Mouse (Mus musculus): ENCODE results near the gene Dupd1. TPM values are rescaled to one million over a fixed set of nuclear protein-coding genes. Genes with fewer than 3 reads are reported as not detected.

Dupd1 gene
- polyA plus RNA-seq, 1 experiment from 2014 or later, result 0.97 TPM

GRCm38 (mm10) chr14:21719646-21720383 lies 5.4 kb upstream of the Dupd1 start:
- ATAC-seq (ENCODE audit: low FRiP score, low read depth), result peak; percentile 40; the same call in 1 of the 2 replicates
- H3K9ac ChIP-seq, result peak overlapping the region; percentile 5; the same call in 1 of the 2 replicates
- H3K36me3 ChIP-seq, result no peaks in the 10 kb centered on the region
- 20% methylated on average over 17 of the region's 17 CpGs for WGBS
- H3K4me2 ChIP-seq (replicated peaks), result peak overlapping the region; percentile 23; the same call in 1 of the 2 replicates
- H3K9me3 ChIP-seq, result peaks cover 6% of the 10 kb centered on the region
- H3K27me3 ChIP-seq, result no peaks in the 10 kb centered on the region
- H3K4me3 ChIP-seq, result no peak overlapping the region
- peak overlapping the region; percentile 69 for H3K27ac ChIP-seq
- peaks cover 28% of the 10 kb centered on the region for H3K4me1 ChIP-seq

- Histone ChIP-seq H3K36me3 (no peaks in the 10 kb centered on the region), H3K27ac (peak overlapping the region; percentile 78; the same call in 1 of the 2 replicates), H3K9me3 (no peaks in the 10 kb centered on the region), H3K4me1 (peaks cover 41% of the 10 kb centered on the region), H3K4me2 (replicated peaks) (no peak overlapping the region), H3K4me3 (no peak overlapping the region), H3K27me3 (no peaks in the 10 kb centered on the region), H3K9ac (no peak overlapping the region; the same call in 1 of the 2 replicates)
- WGBS, result 55% methylated on average over 2 of the region's 2 CpGs
- no peak for ATAC-seq (ENCODE audit: low FRiP score, low read depth)
These were observed 3.1 kb downstream of the Dupd1 start for GRCm38 (mm10) chr14:21711231-21711630.

GRCm38 (mm10) chr14:21709545-21709944 lies 4.8 kb downstream of the Dupd1 start:
- H3K27me3 ChIP-seq, result no peaks in the 10 kb centered on the region
- peaks cover 41% of the 10 kb centered on the region for H3K4me1 ChIP-seq
- no peak for ATAC-seq (ENCODE audit: low FRiP score, low read depth)
- H3K4me2 ChIP-seq (replicated peaks), result no peak overlapping the region
- no peaks in the 10 kb centered on the region for H3K36me3 ChIP-seq
- no peak overlapping the region for H3K27ac ChIP-seq
- WGBS, result 64% methylated on average over 2 of the region's 2 CpGs
- no peaks in the 10 kb centered on the region for H3K9me3 ChIP-seq
- H3K4me3 ChIP-seq, result no peak overlapping the region
- H3K9ac ChIP-seq, result no peak overlapping the region

- peak overlapping the region; percentile 93 for H3K27ac ChIP-seq
- no peaks in the 10 kb centered on the region for H3K27me3 ChIP-seq
- H3K9ac ChIP-seq, result no peak overlapping the region
- H3K4me3 ChIP-seq, result no peak overlapping the region
- no peaks in the 10 kb centered on the region for H3K9me3 ChIP-seq
- no peak overlapping the region for H3K4me2 ChIP-seq (replicated peaks)
- ATAC-seq (ENCODE audit: low FRiP score, low read depth), result peak; percentile 84
- 29% methylated on average over 12 of the region's 12 CpGs for WGBS
- H3K4me1 ChIP-seq, result peaks cover 41% of the 10 kb centered on the region
- no peaks in the 10 kb centered on the region for H3K36me3 ChIP-seq
These were observed 7.4 kb downstream of the Dupd1 start for GRCm38 (mm10) chr14:21706759-21707571.

GRCm38 (mm10) chr14:21705462-21705861 lies 8.9 kb downstream of the Dupd1 start:
- H3K4me2 ChIP-seq (replicated peaks), result no peak overlapping the region
- peaks cover 33% of the 10 kb centered on the region for H3K4me1 ChIP-seq
- H3K27ac ChIP-seq, result peak overlapping the region; percentile 93; the same call in 1 of the 2 replicates
- WGBS, result 83% methylated on average over 2 of the region's 2 CpGs
- ATAC-seq (ENCODE audit: low FRiP score, low read depth), result no peak
- H3K27me3 ChIP-seq, result no peaks in the 10 kb centered on the region
- H3K4me3 ChIP-seq, result no peak overlapping the region
- no peaks in the 10 kb centered on the region for H3K9me3 ChIP-seq
- H3K36me3 ChIP-seq, result no peaks in the 10 kb centered on the region
- no peak overlapping the region for H3K9ac ChIP-seq

- H3K36me3 ChIP-seq, result no peaks in the 10 kb centered on the region
- H3K9ac ChIP-seq, result no peak overlapping the region
- WGBS, result 72% methylated on average over 5 of the region's 5 CpGs
- H3K4me3 ChIP-seq, result no peak overlapping the region
- peaks cover 23% of the 10 kb centered on the region for H3K4me1 ChIP-seq
- no peak overlapping the region for H3K4me2 ChIP-seq (replicated peaks)
- H3K9me3 ChIP-seq, result no peaks in the 10 kb centered on the region
- H3K27ac ChIP-seq, result no peak overlapping the region; the same call in 1 of the 2 replicates
- H3K27me3 ChIP-seq, result no peaks in the 10 kb centered on the region
- no peak for ATAC-seq (ENCODE audit: low FRiP score, low read depth)
These were observed 11.1 kb downstream of the Dupd1 start for GRCm38 (mm10) chr14:21703255-21703654.

GRCm38 (mm10) chr14:21702691-21703090 lies 11.7 kb downstream of the Dupd1 start:
- Histone ChIP-seq H3K27me3 (no peaks in the 10 kb centered on the region), H3K9ac (no peak overlapping the region), H3K4me2 (replicated peaks) (no peak overlapping the region), H3K27ac (no peak overlapping the region), H3K36me3 (no peaks in the 10 kb centered on the region), H3K4me3 (no peak overlapping the region), H3K9me3 (no peaks in the 10 kb centered on the region), H3K4me1 (peaks cover 19% of the 10 kb centered on the region)
- 91% methylated on average over 8 of the region's 8 CpGs for WGBS
- ATAC-seq (ENCODE audit: low FRiP score, low read depth), result no peak

GRCm38 (mm10) chr14:21696186-21696830 lies 18.1 kb downstream of the Dupd1 start:
- H3K36me3 ChIP-seq, result peaks cover 3% of the 10 kb centered on the region; the same call in 1 of the 2 replicates
- H3K4me3 ChIP-seq, result no peak overlapping the region
- no peak overlapping the region for H3K9ac ChIP-seq
- H3K4me2 ChIP-seq (replicated peaks), result no peak overlapping the region
- 74% methylated on average over 7 of the region's 7 CpGs for WGBS
- H3K27ac ChIP-seq, result 0 out of 2 replicates have a peak overlapping the region, but pooled peaks have one; percentile 16
- H3K27me3 ChIP-seq, result no peaks in the 10 kb centered on the region
- no peak for ATAC-seq (ENCODE audit: low FRiP score, low read depth)
- H3K9me3 ChIP-seq, result peaks cover 5% of the 10 kb centered on the region
- peaks cover 6% of the 10 kb centered on the region; the same call in 1 of the 2 replicates for H3K4me1 ChIP-seq

- H3K4me3 ChIP-seq, result no peak overlapping the region
- ATAC-seq (ENCODE audit: low FRiP score, low read depth), result no peak
- H3K4me1 ChIP-seq, result peaks cover 6% of the 10 kb centered on the region; the same call in 1 of the 2 replicates
- H3K27ac ChIP-seq, result no peak overlapping the region
- H3K27me3 ChIP-seq, result no peaks in the 10 kb centered on the region
- H3K9ac ChIP-seq, result no peak overlapping the region
- H3K36me3 ChIP-seq, result peaks cover 3% of the 10 kb centered on the region; the same call in 1 of the 2 replicates
- peaks cover 5% of the 10 kb centered on the region for H3K9me3 ChIP-seq
- 71% methylated on average over 6 of the region's 6 CpGs for WGBS
- no peak overlapping the region for H3K4me2 ChIP-seq (replicated peaks)
These were observed 19.4 kb downstream of the Dupd1 start for GRCm38 (mm10) chr14:21695020-21695419.

GRCm38 (mm10) chr14:21691070-21691469 lies 23.3 kb downstream of the Dupd1 start:
- Histone ChIP-seq H3K4me1 (peaks cover 13% of the 10 kb centered on the region), H3K9me3 (peaks cover 5% of the 10 kb centered on the region), H3K4me3 (no peak overlapping the region), H3K36me3 (peaks cover 3% of the 10 kb centered on the region; the same call in 1 of the 2 replicates), H3K27me3 (no peaks in the 10 kb centered on the region), H3K4me2 (replicated peaks) (no peak overlapping the region), H3K27ac (no peak overlapping the region), H3K9ac (no peak overlapping the region)
- WGBS, result 88% methylated on average over 3 of the region's 3 CpGs
- no peak for ATAC-seq (ENCODE audit: low FRiP score, low read depth)

GRCm38 (mm10) chr14:21686376-21687279 lies 27.7 kb downstream of the Dupd1 start:
- Histone ChIP-seq H3K27me3 (no peaks in the 10 kb centered on the region), H3K9me3 (no peaks in the 10 kb centered on the region), H3K4me2 (replicated peaks) (peak overlapping the region; percentile 68), H3K4me1 (peaks cover 49% of the 10 kb centered on the region), H3K4me3 (peak overlapping the region; percentile 39), H3K27ac (no peak overlapping the region; the same call in 1 of the 2 replicates), H3K36me3 (no peaks in the 10 kb centered on the region), H3K9ac (peak overlapping the region; percentile 54)
- peak; percentile 37; the same call in 1 of the 2 replicates for ATAC-seq (ENCODE audit: low FRiP score, low read depth)
- WGBS, result 9% methylated on average over 49 of the region's 49 CpGs

Data from limb, embryonic 13.5 days (tissue).